Mouse (Mus musculus) small intestine, adult 2 months (tissue): ENCODE data around the gene Nova2. TPM values are rescaled to one million over a fixed set of nuclear protein-coding genes. Genes with fewer than 3 reads are reported as not detected.

Source experiments
- H3K27ac ChIP-seq: fragments of 200-500 bp; 2 replicates; pipeline ENCODE4 v1.5.1; 2012; ENCODE audit warnings: low read depth, low read length, control low read depth, inconsistent platforms; ENCODE audit not compliant: insufficient read depth
- H3K27me3 ChIP-seq: fragments of 200-500 bp; 2 replicates; pipeline ENCODE4 v1.6.1; 2012; ENCODE audit warnings: mild to moderate bottlenecking, moderate library complexity, low read length, inconsistent platforms; ENCODE audit not compliant: control insufficient read depth, insufficient read depth
- H3K36me3 ChIP-seq: fragments of 200-500 bp; 2 replicates; pipeline ENCODE4 v1.6.1; 2012; ENCODE audit warnings: mild to moderate bottlenecking, low read length, control low read depth, inconsistent platforms; ENCODE audit not compliant: control insufficient read depth, insufficient read depth
- H3K4me1 ChIP-seq: fragments of 200-500 bp; 2 replicates; pipeline ENCODE4 v1.6.1; 2012; ENCODE audit warnings: low read length, inconsistent platforms, mixed read lengths; ENCODE audit not compliant: control insufficient read depth, insufficient read depth, insufficient read length
- H3K4me3 ChIP-seq: fragments of 200-500 bp; 2 replicates; pipeline ENCODE4 v1.5.1; 2012; ENCODE audit warnings: low read depth, mild to moderate bottlenecking, control low read depth, inconsistent platforms, low read length, moderate library complexity
- CTCF ChIP-seq: fragments of 200-500 bp; IDR thresholded peaks from 2 replicates; pipeline ENCODE4 v1.5.1; 2012; ENCODE audit warnings: low read depth, mild to moderate bottlenecking, control low read depth, inconsistent platforms, low read length, moderate library complexity, mixed read lengths; ENCODE audit not compliant: insufficient replicate concordance, insufficient read length; ENCODE audit errors: extremely low read depth
- POLR2A ChIP-seq: fragments of 200-500 bp; IDR thresholded peaks from 2 replicates; pipeline ENCODE4 v1.6.1; 2012; ENCODE audit warnings: low read depth, mild to moderate bottlenecking, control low read depth, inconsistent platforms, low read length, moderate library complexity
- WGBS: fragments of 180-500 bp; shearing (Covaris S2); methylation state at CpG from one replicate; pipeline ENCODE4 v1.1.7; 2018; 5-methylcytosine and 5-hydroxymethylcytosine counted together
- polyA plus RNA-seq: library from polyadenylated mRNA; depleted of rRNA; stranded (reverse); fragments of >200 nt; gene quantifications from 2 replicates; pipeline ENCODE4 v1.2.3, GENCODE M21; 2012; rRNA removed

Nova2 gene
- polyA plus RNA-seq = 0.41 and 0.55 TPM in 2 replicates

- Histone ChIP-seq H3K27me3 (peaks cover 26% of the 10 kb centered on the region), H3K36me3 (no peaks in the 10 kb centered on the region), H3K4me3 (peak within 1 kb of the TSS; percentile 54), H3K27ac (no peak within 1 kb of the TSS), H3K4me1 (peaks cover 2% of the 10 kb centered on the region; the same call in 1 of the 2 replicates)
- TF ChIP-seq POLR2A (no peak), CTCF (no peak; the same call in 1 of the 2 replicates)
- 1% methylated on average over 28 of the region's 45 CpGs for WGBS
These were observed at the start of gene Nova2 for GRCm38 (mm10) chr7:18925162-18925938. Gene Nova2 (plus strand): TSS chr7:18925888.

DNA sequence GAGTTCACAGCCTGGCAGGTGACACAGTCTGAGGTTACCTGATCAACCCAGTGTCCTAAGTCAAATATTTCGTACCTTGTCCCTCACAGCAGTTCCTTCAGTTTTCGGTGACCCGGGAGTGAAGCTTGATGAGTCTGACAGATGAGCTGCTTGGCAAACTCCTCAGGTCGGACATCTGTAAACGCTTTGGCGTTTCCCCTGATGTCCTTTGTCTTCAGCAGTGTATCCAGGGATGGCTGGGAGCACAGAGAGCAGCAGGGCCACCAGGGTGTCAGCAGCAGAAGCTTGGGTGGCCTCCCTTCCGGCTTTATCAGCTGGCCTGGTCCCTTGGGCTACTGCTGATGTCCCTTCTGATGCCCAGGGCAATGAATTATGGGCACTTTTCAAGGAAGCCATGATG lies 47.0 kb upstream of the Nova2 start:
- Histone ChIP-seq H3K4me1 (peaks cover 11% of the 10 kb centered on the region; the same call in 1 of the 2 replicates), H3K27me3 (no peaks in the 10 kb centered on the region), H3K4me3 (no peak overlapping the region), H3K36me3 (no peaks in the 10 kb centered on the region), H3K27ac (no peak overlapping the region)
- 77% methylated on average over 7 of the region's 7 CpGs for WGBS
- TF ChIP-seq POLR2A (no peak), CTCF (no peak)

- TF ChIP-seq POLR2A (peak; percentile 55; the same call in 1 of the 2 replicates), CTCF (no peak)
- Histone ChIP-seq H3K4me3 (peak overlapping the region; percentile 57), H3K36me3 (0 out of 2 replicates have a peak, but pooled peaks cover 1% of the 10 kb centered on the region), H3K27me3 (no peaks in the 10 kb centered on the region), H3K4me1 (peaks cover 25% of the 10 kb centered on the region; the same call in 1 of the 2 replicates), H3K27ac (peak overlapping the region; percentile 81)
- WGBS = 14% methylated on average over 9 of the region's 9 CpGs
These were observed 41.5 kb upstream of the Nova2 start for GRCm38 (mm10) chr7:18883991-18884744.

DNA sequence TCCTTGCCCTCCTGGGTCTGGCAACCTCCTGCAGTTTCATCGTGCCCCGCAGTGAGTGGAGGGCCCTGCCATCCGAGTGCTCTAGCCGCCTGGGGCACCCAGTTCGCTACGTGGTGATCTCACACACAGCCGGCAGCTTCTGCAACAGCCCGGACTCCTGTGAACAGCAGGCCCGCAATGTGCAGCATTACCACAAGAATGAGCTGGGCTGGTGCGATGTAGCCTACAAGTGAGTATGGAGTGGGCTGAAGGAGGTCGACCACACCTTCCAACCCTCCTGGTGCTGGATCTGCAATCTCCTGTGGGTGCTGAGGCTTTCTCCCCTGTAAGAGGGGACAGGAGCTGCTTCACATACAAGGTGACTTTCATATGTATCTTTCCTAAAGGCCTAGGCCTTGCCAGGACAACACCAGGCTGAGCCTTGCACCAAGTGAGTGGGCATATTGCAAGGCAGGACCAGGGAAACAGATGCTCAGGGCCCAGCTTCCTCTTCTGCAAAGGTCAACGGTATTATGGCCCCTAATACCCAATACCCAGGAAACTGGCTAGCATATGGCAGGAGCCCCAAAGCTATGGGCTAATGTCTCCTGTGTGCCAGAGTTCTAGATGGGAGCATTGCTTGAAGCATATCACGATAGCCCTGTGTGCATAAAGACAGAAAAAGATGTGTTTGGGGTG lies 40.8 kb upstream of the Nova2 start:
- H3K27ac ChIP-seq = peak overlapping the region; percentile 81
- H3K4me1 ChIP-seq = peaks cover 25% of the 10 kb centered on the region; the same call in 1 of the 2 replicates
- H3K4me3 ChIP-seq = peak overlapping the region; percentile 57
- TF ChIP-seq CTCF = no peak
- no peak; the same call in 1 of the 2 replicates for TF ChIP-seq POLR2A
- WGBS = 14% methylated on average over 13 of the region's 13 CpGs
- H3K27me3 ChIP-seq = no peaks in the 10 kb centered on the region
- peaks cover 7% of the 10 kb centered on the region; the same call in 1 of the 2 replicates for H3K36me3 ChIP-seq

- Histone ChIP-seq H3K4me3 (no peak overlapping the region), H3K4me1 (peaks cover 20% of the 10 kb centered on the region; the same call in 1 of the 2 replicates), H3K27me3 (no peaks in the 10 kb centered on the region), H3K27ac (no peak overlapping the region), H3K36me3 (peaks cover 19% of the 10 kb centered on the region)
- WGBS = 93% methylated on average over 1 of the region's 1 CpGs
- TF ChIP-seq POLR2A (no peak), CTCF (no peak)
These were observed 38.7 kb upstream of the Nova2 start for GRCm38 (mm10) chr7:18886963-18887362.

GRCm38 (mm10) chr7:18890848-18891247 lies 34.8 kb upstream of the Nova2 start:
- WGBS = 97% methylated on average over 8 of the region's 8 CpGs

More at GRCm38 (mm10) chr7:18890848-18891247, 34.8 kb upstream of the Nova2 start:
- Histone ChIP-seq H3K4me3 (no peak overlapping the region), H3K27ac (no peak overlapping the region), H3K36me3 (peaks cover 19% of the 10 kb centered on the region), H3K4me1 (peaks cover 9% of the 10 kb centered on the region), H3K27me3 (no peaks in the 10 kb centered on the region)
- TF ChIP-seq POLR2A (no peak), CTCF (no peak)
